In genomic region chr9:29205680-29206079, GRCm38 (mm10) we compare ENCODE assay signal across 18 mouse cellular contexts.
DNase-seq lines count a peak whose midpoint lies in the region; ATAC-seq and TF ChIP-seq lines count a peak whose summit lies in the region.
"Had no signal": no experiment of that assay in that cellular context is flagged by ENCODE, and none has a peak within 500 bp of the region (broad histone marks: within the 10 kb centered on the region; RNA-seq: fewer than 3 reads in every experiment).

No protein-coding gene starts in this region.

- H3K9me3 ChIP-seq in heart, embryonic 15.5 days (replicated peaks) = no peaks in the 10 kb centered on the region
- no peaks in the 10 kb centered on the region for H3K9me3 ChIP-seq in midbrain, embryonic 14.5 days (ENCODE audit: control insufficient read depth, low read length)
- no peaks in the 10 kb centered on the region for H3K9me3 ChIP-seq in midbrain, postnatal 0 days (ENCODE audit: low read length)
- no peaks in the 10 kb centered on the region for H3K9me3 ChIP-seq in hindbrain, postnatal 0 days (ENCODE audit: low read length)
- H3K9me3 ChIP-seq: liver, embryonic 12.5 days; neural tube, embryonic 12.5 days had no signal

- no peak for TF ChIP-seq POLR2A in heart, adult 2 months (IDR thresholded peaks at IDR 0.05; ENCODE audit: insufficient read depth, low read depth, low read length)

- intact Hi-C loops in heart, adult 2 months (cut with DNase I) = loop anchor here (10.0 kb wide), 1 partner anchor 941 kb away; no protein-coding TSS in a partner anchor

- DNase-seq in cerebellum, postnatal 10 days = peak; percentile 47 to 57
- DNase-seq in heart, adult 2 months = no peak
- DNase-seq in midbrain, embryonic 14.5 days = peak; percentile 20
- no peak for DNase-seq in midbrain, postnatal 0 days (ENCODE audit: low spot score)
- peak; percentile 52 for DNase-seq in hindbrain, postnatal 0 days (ENCODE audit: low spot score)
- DNase-seq: adrenal gland, postnatal 25 days; B cell, adult 2 months; heart, postnatal 14 days; kidney, adult 9 months; kidney, postnatal 25 days; lung, adult 2 months had no signal

- no peaks in the 10 kb centered on the region for H3K27me3 ChIP-seq in heart, embryonic 15.5 days
- no peaks in the 10 kb centered on the region for H3K27me3 ChIP-seq in heart, adult 2 months (ENCODE audit: control insufficient read depth, insufficient read depth, low read length)
- no peaks in the 10 kb centered on the region for H3K27me3 ChIP-seq in midbrain, embryonic 14.5 days (ENCODE audit: control insufficient read depth, insufficient read depth, low read length)
- no peaks in the 10 kb centered on the region for H3K27me3 ChIP-seq in midbrain, postnatal 0 days (ENCODE audit: insufficient read depth, low read length)
- H3K27me3 ChIP-seq in hindbrain, postnatal 0 days (ENCODE audit: insufficient read depth, low read length) = no peaks in the 10 kb centered on the region
- H3K27me3 ChIP-seq: liver, embryonic 12.5 days; megakaryocyte, embryonic 14.5 days; neural tube, embryonic 12.5 days had no signal

- ATAC-seq in cerebellum, adult (ENCODE audit: insufficient number of reproducible peaks, low FRiP score, low TSS enrichment) = no peak
- no peak for ATAC-seq in heart, embryonic 15.5 days (replicated peaks; ENCODE audit: insufficient number of reproducible peaks, insufficient read depth, low FRiP score, low read depth)
- ATAC-seq in midbrain, embryonic 14.5 days (ENCODE audit: low FRiP score, low TSS enrichment) = no peak
- no peak for ATAC-seq in midbrain, postnatal 0 days (ENCODE audit: low FRiP score)
- no peak for ATAC-seq in hindbrain, postnatal 0 days
- ATAC-seq: liver, embryonic 12.5 days had no signal

- H3K36me3 ChIP-seq in heart, embryonic 15.5 days = no peaks in the 10 kb centered on the region
- no peaks in the 10 kb centered on the region for H3K36me3 ChIP-seq in heart, adult 2 months (ENCODE audit: control insufficient read depth, insufficient read depth, low read length)
- H3K36me3 ChIP-seq in midbrain, embryonic 14.5 days (ENCODE audit: control insufficient read depth, insufficient read depth, low read length) = no peaks in the 10 kb centered on the region
- no peaks in the 10 kb centered on the region for H3K36me3 ChIP-seq in midbrain, postnatal 0 days (ENCODE audit: insufficient read depth, low read length)
- H3K36me3 ChIP-seq in hindbrain, postnatal 0 days (ENCODE audit: insufficient read depth, low read length) = no peaks in the 10 kb centered on the region
- H3K36me3 ChIP-seq: liver, embryonic 12.5 days; neural tube, embryonic 12.5 days had no signal

- WGBS in heart, embryonic 15.5 days = 38% methylated on average over 4 of the region's 4 CpGs
- 50% methylated on average over 4 of the region's 4 CpGs for WGBS in heart, adult 2 months
- WGBS in midbrain, embryonic 14.5 days = 72% methylated on average over 4 of the region's 4 CpGs
- 58% methylated on average over 4 of the region's 4 CpGs for WGBS in midbrain, postnatal 0 days
- WGBS in hindbrain, postnatal 0 days = 30% methylated on average over 4 of the region's 4 CpGs

- no peak for TF ChIP-seq CTCF in heart, adult 2 months (IDR thresholded peaks at IDR 0.05)
- TF ChIP-seq CTCF in midbrain, postnatal 0 days (IDR thresholded peaks at IDR 0.05) = no peak
- no peak for TF ChIP-seq CTCF in hindbrain, postnatal 0 days (IDR thresholded peaks at IDR 0.05; ENCODE audit: low read depth)

- peaks cover 32% of the 10 kb centered on the region for H3K4me1 ChIP-seq in heart, embryonic 15.5 days (replicated peaks)
- peaks cover 1% of the 10 kb centered on the region; the same call in 1 of the 2 replicates for H3K4me1 ChIP-seq in heart, adult 2 months (ENCODE audit: control insufficient read depth, insufficient read depth, low read length)
- H3K4me1 ChIP-seq in midbrain, embryonic 14.5 days (ENCODE audit: control insufficient read depth, insufficient read depth, low read length) = peaks cover 10% of the 10 kb centered on the region; the same call in 1 of the 2 replicates
- H3K4me1 ChIP-seq in midbrain, postnatal 0 days (ENCODE audit: insufficient read depth, low read length) = no peaks in the 10 kb centered on the region
- peaks cover 18% of the 10 kb centered on the region for H3K4me1 ChIP-seq in hindbrain, postnatal 0 days (ENCODE audit: insufficient read depth, low read length)
- H3K4me1 ChIP-seq: liver, embryonic 12.5 days; megakaryocyte, embryonic 14.5 days had no signal

- no peaks in the 10 kb centered on the region for H3K79me2 ChIP-seq in heart, adult 2 months (replicated peaks; ENCODE audit: control insufficient read depth, insufficient read depth, low read length)

- H3K27ac ChIP-seq in heart, embryonic 15.5 days = 0 out of 2 replicates have a peak overlapping the region, but pooled peaks have one; percentile 25
- no peak overlapping the region for H3K27ac ChIP-seq in heart, adult 2 months
- no peak overlapping the region for H3K27ac ChIP-seq in midbrain, embryonic 14.5 days (replicated peaks; ENCODE audit: low read depth, low read length)
- H3K27ac ChIP-seq in midbrain, postnatal 0 days (ENCODE audit: low read depth, low read length) = no peak overlapping the region
- H3K27ac ChIP-seq in hindbrain, postnatal 0 days = no peak overlapping the region
- H3K27ac ChIP-seq: left cerebral cortex, adult 2 months; liver, embryonic 12.5 days; neural tube, embryonic 12.5 days; stomach, postnatal 0 days had no signal

- TF ChIP-seq EP300 in heart, adult 2 months (IDR thresholded peaks at IDR 0.05; ENCODE audit: insufficient read depth, low read depth, low read length) = no peak

- H3K9ac ChIP-seq in heart, embryonic 15.5 days = no peak overlapping the region
- no peak overlapping the region for H3K9ac ChIP-seq in heart, adult 2 months (ENCODE audit: low read depth, low read length)
- no peak overlapping the region for H3K9ac ChIP-seq in midbrain, embryonic 14.5 days (replicated peaks; ENCODE audit: low read length)
- H3K9ac ChIP-seq in midbrain, postnatal 0 days (replicated peaks; ENCODE audit: low read length, poor library complexity, severe bottlenecking) = no peak overlapping the region
- H3K9ac ChIP-seq in hindbrain, postnatal 0 days (replicated peaks; ENCODE audit: low read length) = no peak overlapping the region
- H3K9ac ChIP-seq: liver, embryonic 12.5 days; neural tube, embryonic 12.5 days had no signal

- no peak overlapping the region for H3K4me3 ChIP-seq in heart, embryonic 15.5 days
- no peak overlapping the region for H3K4me3 ChIP-seq in heart, adult 2 months
- no peak overlapping the region for H3K4me3 ChIP-seq in midbrain, embryonic 14.5 days (replicated peaks; ENCODE audit: low read depth, low read length)
- H3K4me3 ChIP-seq in midbrain, postnatal 0 days (ENCODE audit: low read depth, low read length) = no peak overlapping the region
- no peak overlapping the region for H3K4me3 ChIP-seq in hindbrain, postnatal 0 days (ENCODE audit: low read length)
- H3K4me3 ChIP-seq: left cerebral cortex, adult 2 months; liver, embryonic 12.5 days; megakaryocyte, embryonic 14.5 days; neural tube, embryonic 12.5 days had no signal

- no peak overlapping the region for H3K4me2 ChIP-seq in heart, embryonic 15.5 days
- no peak overlapping the region for H3K4me2 ChIP-seq in midbrain, embryonic 14.5 days (ENCODE audit: low read length)
- no peak overlapping the region for H3K4me2 ChIP-seq in midbrain, postnatal 0 days (ENCODE audit: low read depth, low read length, poor library complexity, severe bottlenecking)
- H3K4me2 ChIP-seq in hindbrain, postnatal 0 days (ENCODE audit: low read depth, low read length) = no peak overlapping the region
- H3K4me2 ChIP-seq: liver, embryonic 12.5 days; neural tube, embryonic 12.5 days had no signal

Comparison
In these comparisons a context has a peak if more than half of its experiments do, and no peak if none do; other contexts are left out.
1. DNase-seq: peak in cerebellum, postnatal 10 days (2 of 2), midbrain, embryonic 14.5 days (single experiment) and hindbrain, postnatal 0 days (single experiment); none in heart, adult 2 months (0 of 2) and midbrain, postnatal 0 days (single experiment).